Mouse (Mus musculus) kidney, postnatal 10 days (tissue): ENCODE results near the gene Tbccd1.

Source experiments
- DNase-seq: peaks from one replicate; pipeline ENCODE4 v3.0.0; 2021; ENCODE audit warnings: mixed read lengths

The Tbccd1 gene

DNA sequence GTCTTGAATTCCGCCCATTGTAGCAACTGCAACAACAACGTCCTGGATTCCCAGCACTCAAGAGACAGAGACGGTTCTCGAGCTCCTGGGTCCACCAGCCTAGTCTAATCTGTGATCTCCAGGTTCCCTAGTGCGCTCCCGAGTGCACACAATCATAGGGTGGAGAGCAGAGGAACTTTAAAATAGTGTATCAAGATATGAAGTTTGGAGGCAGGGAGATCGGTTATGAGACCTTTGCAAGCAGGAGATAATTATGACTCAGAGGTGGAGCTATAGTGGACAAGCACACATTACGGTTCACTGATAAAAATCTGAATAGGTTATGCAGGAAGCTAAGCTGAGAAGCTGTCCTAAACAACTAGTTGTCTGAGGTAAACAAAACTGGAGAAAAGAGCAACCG is 696 bp downstream of the Tbccd1 start:
- no peak for DNase-seq

DNA sequence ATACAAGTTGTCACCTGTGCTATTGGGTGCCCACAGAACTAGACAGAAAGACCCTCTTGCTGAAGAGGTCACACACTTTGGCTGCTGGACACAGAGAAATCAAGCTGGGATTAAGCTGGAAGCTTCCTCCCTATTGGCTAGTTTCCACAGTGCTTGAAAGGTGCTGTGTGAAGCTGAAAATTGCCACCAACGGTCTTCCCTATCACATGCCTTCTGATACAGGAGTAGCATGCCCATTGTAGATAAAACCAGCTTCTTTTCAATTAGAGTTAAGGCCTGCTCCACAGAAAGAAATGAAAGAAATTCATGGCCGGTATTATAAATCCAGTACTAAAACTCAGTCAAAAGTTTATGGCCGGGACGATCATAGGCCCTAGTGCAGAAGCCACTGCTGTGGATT is 4.8 kb downstream of the Tbccd1 start:
- DNase-seq: no peak

DNA sequence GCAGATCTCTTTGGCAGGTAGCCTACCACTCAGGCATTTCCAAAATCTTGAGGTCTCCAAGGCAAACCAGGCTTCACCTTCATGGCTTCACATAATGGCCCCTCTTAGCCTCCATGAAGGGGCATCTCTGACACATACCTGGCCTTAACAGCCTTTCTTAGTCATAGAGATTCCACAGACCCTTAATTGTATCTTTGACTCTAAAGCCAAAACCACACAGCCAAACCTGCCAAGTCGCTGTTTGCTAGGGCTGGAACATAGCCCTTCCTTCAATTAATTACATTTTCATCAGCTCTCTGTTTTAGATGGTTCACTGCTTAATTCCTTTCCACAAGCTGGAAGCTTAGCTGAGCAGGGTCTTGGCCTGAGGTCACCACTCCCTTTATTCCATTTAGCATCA is 9.1 kb downstream of the Tbccd1 start:
- DNase-seq: no peak

DNA sequence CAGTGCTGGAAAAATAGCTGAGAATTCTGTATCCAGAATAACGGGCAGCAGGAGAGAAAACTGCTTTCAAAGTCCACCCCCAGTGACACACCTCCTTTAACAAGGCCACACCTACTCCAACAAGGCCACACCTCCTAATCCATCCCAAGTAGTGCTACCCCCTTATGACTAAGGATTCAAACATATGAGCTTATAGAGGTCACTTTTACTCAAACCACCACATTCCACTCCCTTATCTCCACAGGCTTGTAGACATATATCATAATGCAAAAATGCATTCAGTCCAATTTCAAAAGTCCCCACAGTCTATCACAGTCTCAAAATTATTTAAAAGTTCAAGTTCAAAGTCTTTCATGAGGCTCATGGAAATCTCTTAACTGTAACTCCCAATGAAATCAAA is 9.8 kb downstream of the Tbccd1 start:
- DNase-seq: no peak

DNA sequence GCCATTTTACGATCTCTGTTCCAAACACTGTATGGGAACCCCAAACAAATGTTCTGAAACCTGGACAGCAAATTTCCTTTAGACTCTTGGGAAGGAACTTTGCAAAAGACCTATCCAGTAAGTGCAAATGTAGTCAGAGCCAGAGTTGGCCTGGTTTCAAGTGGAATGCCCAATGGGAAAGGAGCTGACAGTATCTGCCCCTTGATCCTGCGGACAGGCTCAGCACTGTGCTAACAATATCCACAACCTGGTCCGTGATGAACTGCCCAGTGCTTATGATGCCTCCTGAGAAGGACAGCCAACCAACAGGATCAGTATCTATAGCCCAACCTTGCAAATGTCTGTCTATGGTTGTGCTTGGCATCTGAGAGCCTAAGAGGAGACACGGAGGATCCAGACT is 12.0 kb downstream of the Tbccd1 start:
- DNase-seq: peak; percentile 28

DNA sequence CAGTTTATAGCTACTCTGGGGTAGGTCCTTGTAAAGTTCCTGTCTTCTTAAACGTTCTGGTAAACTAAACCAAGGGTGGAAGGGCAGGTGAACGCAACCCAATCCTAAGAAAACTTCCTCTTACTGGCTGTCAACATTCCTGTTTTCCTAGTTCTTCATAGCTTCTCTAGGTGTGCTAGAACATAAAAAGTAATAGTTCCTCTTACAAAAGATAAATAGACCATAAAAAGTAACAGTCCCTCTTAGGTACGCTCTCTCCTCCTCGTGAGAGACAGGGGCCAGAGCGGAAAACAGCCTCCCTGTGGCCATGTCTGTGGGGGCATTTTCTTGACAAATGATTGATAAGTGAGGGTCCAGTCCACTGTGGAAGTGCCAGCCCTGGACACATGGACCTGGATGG is 12.6 kb downstream of the Tbccd1 start:
- DNase-seq: no peak

DNA sequence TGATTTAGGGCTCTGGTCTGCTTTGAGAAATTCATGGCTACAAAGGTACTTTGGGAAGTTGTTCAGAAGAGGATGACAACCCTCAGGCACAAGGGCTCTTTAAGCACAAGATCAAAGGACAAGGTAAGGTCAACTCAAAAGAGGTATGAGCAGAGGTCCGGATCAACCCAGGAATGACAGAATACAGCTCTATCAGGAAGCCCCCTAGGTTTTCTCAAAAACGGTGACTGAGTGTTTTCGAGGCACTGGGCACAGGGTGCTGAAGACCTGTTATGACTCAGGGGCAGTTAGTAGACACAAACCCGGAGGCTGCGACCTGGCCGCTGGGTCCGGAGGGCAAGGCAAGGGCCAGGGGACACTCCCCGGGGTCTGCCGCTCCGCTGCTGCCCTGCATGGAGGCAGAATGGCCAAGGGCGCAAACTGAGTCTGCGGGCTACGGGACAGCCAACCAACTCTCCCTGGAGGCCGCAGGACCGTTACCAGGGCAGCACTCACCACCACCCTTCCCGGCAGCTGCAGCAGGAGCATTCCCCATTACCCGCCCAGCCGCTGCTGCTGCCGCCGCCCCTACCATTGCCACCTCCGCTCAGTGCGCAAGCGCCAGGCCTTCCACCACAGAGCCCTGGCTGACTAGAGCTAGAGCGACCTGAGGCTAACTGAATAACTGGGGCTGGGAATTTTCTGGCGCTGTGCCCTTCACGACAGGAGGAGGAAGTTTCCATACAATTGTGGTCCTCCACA is 13.2 kb downstream of the Tbccd1 start:
- peak; percentile 93 for DNase-seq

DNA sequence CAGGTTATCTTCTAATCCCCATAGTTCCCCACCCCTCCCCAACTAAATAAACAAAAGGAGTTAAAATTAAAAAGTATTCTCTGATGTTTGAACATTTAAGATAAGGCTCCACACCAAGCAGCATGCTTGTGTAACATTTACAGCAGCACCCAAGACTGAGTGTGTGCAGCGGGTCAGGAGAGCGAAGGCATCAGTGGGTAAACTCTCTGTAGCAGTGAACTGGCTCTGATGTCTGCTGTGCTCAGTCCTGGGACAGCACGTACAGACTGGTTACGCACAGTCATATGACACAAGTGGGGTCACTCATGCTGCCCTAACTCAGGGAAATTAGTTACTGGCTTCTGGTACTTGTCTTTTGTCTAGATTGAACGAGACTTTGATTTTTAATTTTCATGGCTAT is 14.6 kb downstream of the Tbccd1 start:
- no peak for DNase-seq

DNA sequence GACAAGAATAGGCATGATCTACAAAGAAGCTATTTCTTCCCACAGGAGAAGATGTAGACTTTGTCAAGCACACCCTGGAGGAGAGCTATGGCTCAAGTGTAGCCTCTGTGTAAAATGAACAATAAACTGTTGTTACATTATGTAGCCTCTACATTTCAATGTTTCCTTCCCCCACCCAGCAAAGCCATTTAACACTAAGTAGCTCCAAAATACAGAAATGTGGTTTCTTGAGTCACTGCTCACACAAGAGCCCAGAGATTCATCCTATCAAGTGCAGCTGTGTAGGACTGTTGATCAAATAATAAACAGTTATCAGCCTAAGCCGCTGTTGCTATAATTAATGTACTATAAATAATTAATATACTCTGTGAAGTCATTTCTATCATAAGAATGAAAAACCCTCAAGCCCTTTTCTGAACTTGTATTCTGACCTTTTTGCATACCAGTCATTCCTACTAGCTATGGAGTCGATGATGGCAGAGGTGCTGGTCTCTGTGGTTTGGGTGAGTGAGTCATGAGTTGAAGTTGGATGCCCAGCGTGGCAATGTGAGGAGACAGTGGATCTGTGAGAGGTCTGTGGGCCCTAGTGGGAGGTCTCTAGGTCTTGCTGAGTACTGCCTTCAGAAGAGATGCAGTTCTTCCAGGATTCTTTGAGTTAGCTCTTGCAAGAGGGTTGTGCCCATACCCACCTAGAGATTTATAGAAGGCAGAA is 18.2 kb downstream of the Tbccd1 start:
- DNase-seq: no peak

DNA sequence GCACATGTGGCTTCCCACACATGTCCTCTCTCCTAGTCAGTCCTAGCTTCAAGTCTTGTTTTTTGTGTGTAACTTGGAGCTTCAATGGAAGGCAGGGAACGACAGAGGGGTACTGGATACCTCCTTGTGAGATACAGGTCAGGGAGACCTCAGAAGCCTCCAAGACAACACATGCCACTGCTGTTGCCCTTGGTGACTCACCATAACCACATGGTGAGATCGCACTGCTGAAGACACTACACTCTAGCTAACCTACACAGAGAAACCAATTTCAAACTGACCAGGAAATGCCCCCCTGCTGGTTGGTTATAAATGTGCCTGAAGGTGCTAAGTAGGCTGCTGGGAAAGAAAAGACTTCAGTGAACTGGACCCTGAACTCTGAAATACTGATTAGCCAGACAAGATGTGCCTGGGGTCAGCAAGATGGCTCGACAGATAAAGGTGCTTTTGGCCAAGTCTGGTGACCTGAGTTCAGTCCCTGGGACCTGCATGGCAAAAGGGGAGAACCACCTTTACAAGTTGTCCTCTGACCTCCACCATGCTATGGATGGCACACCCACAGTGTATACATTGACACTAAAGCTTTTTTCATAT is 24.4 kb downstream of the Tbccd1 start:
- no peak for DNase-seq

DNA sequence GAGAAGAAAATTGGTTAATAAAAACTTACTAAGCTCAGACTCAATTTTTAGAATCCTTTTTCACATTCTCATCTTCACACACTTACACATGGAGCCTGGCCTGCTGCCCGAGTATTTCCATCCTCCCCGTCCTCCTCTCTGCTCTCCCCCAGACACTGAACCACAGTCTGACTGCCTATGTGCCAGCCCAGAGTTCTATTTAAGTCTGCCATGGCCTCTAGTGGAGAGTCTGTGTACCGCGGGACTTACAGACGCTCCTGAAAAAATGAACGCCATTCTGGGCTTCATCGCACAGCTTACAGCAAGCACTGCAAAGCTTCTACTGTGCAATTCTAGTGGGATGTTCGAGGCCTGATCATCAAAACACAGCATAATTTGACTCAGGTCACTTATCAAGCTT is 36.7 kb downstream of the Tbccd1 start:
- DNase-seq: peak; percentile 15

DNA sequence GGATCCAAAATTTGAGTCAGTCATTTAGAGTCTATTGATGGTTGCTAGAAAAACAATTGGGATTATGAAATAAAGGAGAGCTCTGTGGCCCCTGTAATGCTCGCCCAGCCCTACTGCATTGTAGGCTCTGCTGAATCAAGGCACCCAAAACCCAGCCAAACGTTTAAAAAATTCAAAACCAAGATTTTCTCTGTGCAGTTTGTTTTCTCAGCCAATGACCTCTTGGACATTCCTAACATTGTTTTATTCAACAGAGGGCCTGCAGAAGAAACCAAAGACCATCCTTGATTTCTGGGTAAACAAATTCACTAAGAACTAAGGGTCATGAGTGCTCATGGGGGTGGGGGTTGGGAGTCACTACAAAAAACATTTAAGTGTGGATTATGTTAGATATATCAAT is 46.0 kb downstream of the Tbccd1 start, which contains the start of gene Crygs:
Gene Crygs (minus strand): TSS at position 101 of the 400 bp plus-strand sequence.
- no peak for DNase-seq

DNA sequence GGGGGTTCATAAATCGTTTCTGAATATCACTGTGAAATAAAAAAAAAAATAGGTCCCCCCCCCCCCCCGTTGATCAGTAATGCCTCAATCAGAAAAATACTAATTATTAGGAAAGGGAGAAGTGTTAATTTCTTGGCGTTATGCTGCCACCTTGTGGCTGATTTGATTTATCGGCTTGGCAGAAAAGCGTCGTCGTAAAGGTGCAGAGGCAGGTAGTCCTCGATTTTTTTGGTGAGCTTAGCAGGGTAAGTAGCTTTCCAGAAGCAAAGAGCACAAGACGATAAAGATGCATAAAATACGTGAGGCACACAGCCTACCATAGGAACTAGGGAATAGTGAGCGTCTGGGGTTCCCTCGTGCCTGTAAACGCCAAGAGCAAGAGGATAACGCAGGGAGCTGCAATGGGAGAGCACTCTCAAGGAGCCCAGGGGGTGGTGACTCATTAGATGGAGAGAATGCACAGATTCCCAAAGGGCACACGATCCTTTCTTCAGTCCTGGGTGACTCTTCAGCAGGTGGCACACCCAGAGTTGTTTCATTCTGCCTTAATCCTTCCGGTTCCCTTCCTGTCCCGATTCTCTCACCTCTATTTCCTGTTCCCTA is 49.9 kb downstream of the Tbccd1 start:
- DNase-seq: peak; percentile 75

DNA sequence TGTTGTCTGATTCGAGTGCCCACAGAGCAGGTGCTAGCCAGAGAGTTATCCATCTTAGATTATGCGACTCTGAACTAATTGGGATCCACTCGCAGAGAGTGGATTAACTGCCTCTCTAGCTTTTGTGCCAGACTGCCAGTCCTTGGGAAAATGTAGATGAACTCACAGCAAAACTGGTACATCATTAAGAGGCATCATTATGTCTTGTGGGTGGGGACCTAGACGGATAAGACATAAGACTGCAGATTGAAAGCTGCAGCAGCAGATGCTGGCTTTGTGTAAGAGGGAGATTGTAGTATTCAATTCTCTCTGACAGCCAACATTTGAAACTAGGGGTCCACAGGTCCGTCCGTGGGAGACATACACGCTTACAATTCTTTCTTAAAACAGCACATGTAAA is 54.7 kb downstream of the Tbccd1 start:
- no peak for DNase-seq

DNA sequence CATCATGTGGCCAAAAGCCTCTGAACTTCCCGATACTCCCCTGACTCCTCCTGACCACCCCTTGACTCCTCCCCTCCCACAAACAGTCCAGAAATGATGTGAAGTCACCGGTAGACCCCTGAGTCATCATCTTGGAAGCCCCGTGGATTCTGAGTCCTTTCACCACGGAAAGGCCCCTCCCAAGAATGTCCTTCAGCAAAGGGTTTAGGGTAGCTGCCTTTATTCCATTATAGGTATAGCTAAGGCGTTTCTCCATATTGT is 56.7 kb downstream of the Tbccd1 start:
- DNase-seq: no peak

DNA sequence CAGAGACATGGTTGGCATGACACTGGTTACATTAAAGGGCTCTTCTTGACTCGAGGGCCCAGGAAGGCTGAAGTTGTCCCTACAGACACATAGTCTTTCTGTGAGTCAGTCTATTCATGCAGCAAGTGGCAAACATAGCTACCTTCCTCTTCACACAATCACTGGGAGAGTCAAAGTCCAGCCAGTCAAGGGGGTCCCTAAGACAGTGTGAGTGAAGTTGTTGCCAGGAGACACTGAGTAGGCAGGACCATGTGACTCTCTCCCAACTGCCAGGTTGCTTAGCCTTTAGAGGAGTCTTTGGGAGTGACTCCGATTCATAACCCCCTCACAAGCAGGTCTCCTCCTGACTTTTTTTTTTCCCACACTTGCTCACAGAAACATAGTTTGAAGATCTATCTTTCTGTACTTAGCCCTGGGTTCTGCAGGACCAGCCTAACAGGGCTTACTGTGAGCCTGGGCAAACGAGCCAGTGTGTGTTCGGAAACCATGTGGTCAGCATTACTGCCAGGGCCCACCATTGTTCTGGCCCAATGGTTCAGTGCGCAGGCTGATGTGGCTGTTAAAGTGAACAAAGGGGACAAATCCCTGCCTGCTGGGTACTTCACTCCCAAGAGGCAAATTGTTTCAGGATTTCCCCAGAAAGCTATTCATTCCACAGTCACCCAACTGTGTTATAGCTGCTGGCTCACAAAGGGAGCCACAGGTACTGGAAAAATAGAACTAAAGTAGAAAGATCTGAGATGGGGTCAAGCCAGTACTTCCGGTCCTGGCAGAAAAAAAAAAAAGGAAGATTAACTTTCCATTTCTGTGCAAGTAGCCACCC is 57.2 kb downstream of the Tbccd1 start:
- DNase-seq: no peak

DNA sequence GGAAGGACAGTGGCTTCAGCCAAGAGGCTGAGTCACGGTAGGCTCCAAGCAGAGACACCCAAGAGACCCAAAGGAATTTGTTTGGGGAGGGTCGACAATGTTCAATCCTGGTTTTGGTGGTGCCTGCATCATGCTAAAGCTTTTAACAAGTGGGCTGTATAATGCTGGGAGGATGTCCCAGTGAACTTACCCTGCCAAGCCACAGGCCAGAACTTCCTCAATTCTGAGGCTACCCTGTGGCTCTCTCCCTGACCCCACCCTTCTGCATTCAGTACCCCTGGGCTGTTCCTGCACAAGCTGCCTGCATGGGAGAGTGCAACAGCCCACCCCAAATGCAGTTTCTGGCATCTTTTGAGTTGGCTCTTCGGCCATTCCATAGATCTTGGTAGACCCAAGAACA is 58.9 kb downstream of the Tbccd1 start:
- DNase-seq: no peak

DNA sequence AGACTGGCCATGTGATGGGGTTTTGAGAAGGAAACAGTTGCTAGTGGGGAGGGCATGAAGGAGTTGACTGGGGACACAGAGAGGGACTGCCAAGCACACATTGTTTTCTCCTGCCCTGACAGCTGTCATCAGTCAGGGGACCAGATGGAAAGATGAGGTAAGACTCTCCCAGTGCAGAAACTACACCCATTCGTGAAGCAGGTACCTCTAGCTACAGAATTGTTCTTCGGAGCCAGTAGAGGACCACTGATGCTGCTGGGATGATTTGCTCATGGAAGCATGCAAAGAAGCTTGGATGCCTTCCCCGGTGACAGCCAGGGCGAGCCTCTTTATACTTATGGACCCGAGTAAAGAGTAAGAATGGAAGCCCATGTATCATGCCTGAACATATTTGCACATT is 59.9 kb downstream of the Tbccd1 start:
- DNase-seq: no peak

DNA sequence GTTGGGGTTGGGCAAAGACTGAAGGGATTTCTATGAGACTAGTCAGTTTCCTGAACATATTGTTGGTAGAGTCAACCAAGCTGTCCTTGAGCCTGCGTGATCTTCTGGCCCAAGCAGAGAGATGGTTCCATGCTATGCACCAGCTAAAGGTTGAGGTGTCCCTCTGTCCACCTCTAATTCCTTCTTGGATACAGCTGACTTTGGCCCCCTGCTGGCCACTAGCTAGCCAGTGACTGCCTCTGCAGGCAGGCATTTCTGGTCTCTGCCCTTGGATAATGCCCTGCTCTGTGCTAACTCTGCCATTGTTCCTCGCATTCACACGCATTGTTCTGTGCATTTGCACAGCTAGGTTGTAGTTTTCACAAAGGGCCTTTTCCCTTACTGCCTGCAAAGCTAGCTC is 62.0 kb downstream of the Tbccd1 start:
- peak; percentile 50 for DNase-seq

DNA sequence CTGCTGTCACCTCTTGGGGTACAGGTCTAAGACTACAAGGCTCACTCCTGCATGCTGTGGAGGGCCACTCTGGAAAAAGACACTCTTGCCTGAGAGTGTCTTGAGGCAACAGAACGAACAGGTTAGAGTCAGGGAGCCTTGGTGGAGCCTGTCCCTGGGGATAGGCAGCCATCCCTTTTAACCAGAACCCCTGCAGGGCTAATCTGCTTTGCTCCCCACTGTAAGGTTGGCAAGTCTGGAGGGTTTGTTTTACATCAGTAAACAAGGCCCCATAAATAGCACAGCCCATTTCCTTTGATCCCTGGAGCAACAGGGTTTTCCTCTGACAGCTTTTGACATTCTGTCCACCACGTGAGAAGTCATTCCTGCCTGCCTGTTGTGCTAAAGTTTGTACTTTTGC is 66.2 kb downstream of the Tbccd1 start:
- no peak for DNase-seq

DNA sequence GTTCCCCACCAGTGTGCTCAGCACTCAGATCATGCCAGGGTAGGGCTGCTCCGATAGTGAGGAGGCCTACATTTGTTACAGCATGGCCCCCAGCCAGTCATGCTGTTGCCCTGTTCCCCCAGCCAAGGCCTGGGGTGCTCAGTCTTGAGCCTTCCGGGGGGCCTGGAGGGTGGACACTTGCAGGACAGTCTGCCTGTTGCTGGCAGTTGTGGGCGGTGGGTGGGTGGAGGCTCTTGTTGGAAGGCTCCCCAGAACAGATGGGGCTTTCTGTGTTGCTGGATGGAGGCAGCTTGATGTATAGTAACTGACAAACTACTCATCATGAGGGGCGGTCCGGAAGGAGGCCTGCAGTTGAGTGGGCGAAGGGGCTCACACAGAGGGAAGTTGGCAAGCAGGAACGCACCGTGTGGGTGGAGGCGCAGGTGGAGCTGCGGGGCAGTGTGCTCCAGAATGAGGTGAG is 67.5 kb downstream of the Tbccd1 start:
- no peak for DNase-seq

DNA sequence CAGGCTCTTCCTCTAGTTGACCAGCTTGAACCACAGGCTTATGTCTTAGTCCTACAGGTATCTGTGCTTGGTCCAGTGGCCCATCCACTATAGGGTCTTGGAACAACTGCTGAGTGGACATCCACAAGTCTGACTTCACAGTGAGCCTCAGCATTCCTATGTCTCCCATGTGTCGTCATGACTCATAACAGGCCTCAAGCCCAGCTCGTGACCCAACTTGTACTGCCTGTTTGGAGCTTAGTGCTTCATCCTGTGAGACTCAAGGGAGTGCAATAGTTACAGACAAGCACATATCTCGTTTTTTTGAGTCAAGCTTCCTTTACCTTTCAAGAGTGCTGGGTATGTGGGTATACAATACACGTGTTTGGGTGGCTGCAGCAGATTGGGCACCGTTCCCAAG is 74.8 kb downstream of the Tbccd1 start:
- no peak for DNase-seq

DNA sequence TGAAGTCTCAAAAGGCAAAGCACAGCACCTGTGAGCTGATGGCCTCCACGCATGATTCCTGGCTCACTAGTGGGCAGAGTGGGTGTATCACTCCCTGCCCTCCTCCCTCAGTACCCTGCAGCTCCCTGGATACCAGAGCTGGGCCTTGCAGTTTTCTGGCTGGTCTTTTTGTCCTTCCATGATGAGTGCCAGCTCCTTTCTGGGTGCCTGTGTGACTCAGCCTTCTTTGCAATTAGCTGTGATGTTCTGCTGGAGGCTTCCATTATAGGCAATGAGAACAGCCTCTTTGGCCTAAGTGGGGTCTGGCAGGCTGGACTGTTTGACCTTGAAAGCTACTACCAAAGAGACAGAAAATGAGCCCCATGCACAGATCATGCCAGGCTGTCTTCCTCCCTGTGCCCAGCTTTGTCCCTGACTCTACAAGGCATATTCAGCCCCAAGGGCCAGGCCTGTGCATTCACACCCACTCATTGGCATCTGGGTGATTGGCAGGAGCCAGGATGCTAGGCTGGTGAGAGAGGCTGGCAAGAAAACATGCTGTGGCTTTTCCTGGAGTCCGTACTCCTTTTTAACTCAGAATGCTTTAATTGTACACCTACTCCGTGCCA is 78.1 kb downstream of the Tbccd1 start:
- DNase-seq: no peak
